Mouse (Mus musculus) pancreas, adult 10 weeks (tissue): ENCODE results near the gene Gm3149. TPM values are rescaled to one million over a fixed set of nuclear protein-coding genes. Genes with fewer than 3 reads are reported as not detected.

ENCODE experiments used
- polyA plus RNA-seq: library from polyadenylated mRNA; stranded (reverse); fragments of 350-450 nt; fragmentation: Illumina TruSeq; extraction: RNeasy Lipid Tissue Mini Kit (QIAGEN cat#74804); gene quantifications from one replicate; pipeline ENCODE4 v1.2.3, GENCODE M21; 2015; ENCODE audit warnings: low read depth, low replicate concordance; ENCODE audit not compliant: insufficient read depth

Gene Gm3149
- not detected for polyA plus RNA-seq

DNA sequence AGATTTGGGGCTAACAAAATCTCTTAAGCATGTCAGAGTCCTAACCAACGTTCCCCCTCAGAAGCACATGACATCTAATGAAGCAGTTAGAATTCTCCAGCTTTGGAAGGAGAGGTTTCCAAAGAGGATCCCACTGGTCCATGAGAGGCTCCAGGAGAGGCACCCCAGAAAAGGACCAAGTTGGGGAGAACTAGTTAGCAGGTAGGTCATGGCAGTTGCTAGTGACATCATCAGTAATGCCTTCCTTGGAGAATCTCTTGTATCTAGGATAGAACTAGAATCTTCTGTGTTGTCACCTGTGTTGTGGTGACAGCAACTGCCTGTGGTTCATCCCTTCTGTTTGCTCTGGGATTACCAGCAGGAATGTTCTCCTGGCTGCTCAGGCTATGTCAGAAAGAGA is at the start of gene Gm3149:
Gene Gm3149 (plus strand): TSS at position 301 of the 400 bp plus-strand sequence.

DNA sequence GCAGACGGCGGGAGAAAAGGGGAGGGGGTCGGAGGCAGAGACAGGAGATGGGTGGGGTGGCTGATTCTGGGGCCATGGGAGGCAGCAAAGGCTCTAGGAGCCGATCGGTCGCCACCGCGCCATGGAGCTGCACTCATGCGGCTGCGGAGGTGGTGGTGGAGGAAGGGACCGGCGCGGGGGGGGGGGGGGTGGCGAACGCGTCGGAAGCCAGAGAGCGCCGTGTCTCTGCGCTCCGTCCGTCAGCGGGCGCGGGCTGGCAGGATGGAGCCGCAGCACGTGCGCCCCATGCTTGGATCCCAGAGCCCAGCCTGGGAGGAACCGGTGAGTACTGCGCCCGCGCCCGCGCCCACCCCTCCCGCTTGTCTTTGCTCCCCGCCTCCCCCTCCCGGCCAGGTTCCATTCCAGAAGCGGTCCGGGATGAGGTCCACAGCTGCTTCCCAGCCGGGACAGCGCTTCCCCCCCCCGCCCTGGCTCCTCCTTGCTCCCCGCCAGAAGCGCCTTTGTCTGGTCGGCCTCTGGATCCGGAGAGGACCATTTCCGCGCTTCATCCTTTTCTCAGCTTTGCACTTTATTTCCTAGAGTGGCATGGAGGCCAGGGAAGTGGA is 17.5 kb downstream of the Gm3149 start, which contains the start of gene 2610042L04Rik:
Gene 2610042L04Rik (plus strand): TSS at position 288 of the 605 bp plus-strand sequence.

Other genes starting within 250 kb of the Gm3149 start
- not detected for gene Gm3115, start 233.2 kb upstream of the Gm3149 start, polyA plus RNA-seq
- gene Gm8108, start 206.8 kb upstream of the Gm3149 start, polyA plus RNA-seq: not detected
- not detected for gene Gm3127, start 152.3 kb upstream of the Gm3149 start, polyA plus RNA-seq
- gene Gm2974, start 134.7 kb upstream of the Gm3149 start, polyA plus RNA-seq: not detected
- not detected for gene Gm3138, start 67.7 kb upstream of the Gm3149 start, polyA plus RNA-seq
- not detected for gene 2610042L04Rik, start 17.5 kb downstream of the Gm3149 start, polyA plus RNA-seq
- not detected for gene Gm3159, start 80.2 kb downstream of the Gm3149 start, polyA plus RNA-seq
- gene Gm3164, start 98.2 kb downstream of the Gm3149 start, polyA plus RNA-seq: not detected
- not detected for gene Gm3173, start 113.7 kb downstream of the Gm3149 start, polyA plus RNA-seq
- gene Gm3182, start 164.5 kb downstream of the Gm3149 start, polyA plus RNA-seq: not detected
- gene Gm3047, start 238.1 kb downstream of the Gm3149 start, polyA plus RNA-seq: not detected